Mouse (Mus musculus) embryonic facial prominence, embryonic 13.5 days (tissue): Measurements from ENCODE around the gene Rnf32. TPM values are rescaled to one million over a fixed set of nuclear protein-coding genes. Genes with fewer than 3 reads are reported as not detected.

Experiments used
- ATAC-seq: fragments of 200-750 bp; cut with Nextera tagmentation; 2 replicates; pipeline ENCODE4 v1.8.0; 2017; ENCODE audit warnings: low read depth; ENCODE audit not compliant: insufficient number of reproducible peaks, insufficient read depth, low FRiP score, low TSS enrichment
- H3K27ac ChIP-seq: fragments of 300-500 bp; sonication (generic); 2 replicates; pipeline ENCODE4 v1.5.1; 2015; ENCODE audit warnings: moderate library complexity, mild to moderate bottlenecking, inconsistent platforms
- H3K27me3 ChIP-seq: fragments of 300-500 bp; sonication (generic); 2 replicates; pipeline ENCODE4 v1.6.1; 2015; ENCODE audit warnings: mild to moderate bottlenecking, inconsistent platforms
- H3K36me3 ChIP-seq: fragments of 300-500 bp; sonication (generic); 2 replicates; pipeline ENCODE4 v1.6.1; 2015; ENCODE audit warnings: mild to moderate bottlenecking, inconsistent platforms
- H3K4me1 ChIP-seq: fragments of 300-500 bp; sonication (generic); 2 replicates; pipeline ENCODE4 v1.6.1; 2015; ENCODE audit warnings: inconsistent platforms
- H3K4me2 ChIP-seq: fragments of 300-500 bp; sonication (generic); 2 replicates; pipeline ENCODE4 v1.6.1; 2015; ENCODE audit warnings: moderate library complexity, mild to moderate bottlenecking, inconsistent platforms
- H3K4me3 ChIP-seq: fragments of 300-500 bp; sonication (generic); 2 replicates; pipeline ENCODE4 v1.5.1; 2015; ENCODE audit warnings: mild to moderate bottlenecking, inconsistent platforms
- H3K9ac ChIP-seq: fragments of 300-500 bp; sonication (generic); 2 replicates; pipeline ENCODE4 v1.6.1; 2015; ENCODE audit warnings: mild to moderate bottlenecking, inconsistent platforms
- H3K9me3 ChIP-seq: fragments of 300-500 bp; sonication (generic); 2 replicates; pipeline ENCODE4 v1.6.1; 2016; ENCODE audit warnings: inconsistent platforms
- WGBS: fragments of 180-500 bp; shearing (Covaris S2); methylation state at CpG from one replicate; pipeline ENCODE4 v1.1.7; 2015; ENCODE audit warnings: mixed read lengths; 5-methylcytosine and 5-hydroxymethylcytosine counted together
- polyA plus RNA-seq: library from polyadenylated mRNA; unstranded; fragments of >200 nt; fragmentation: Nextera tagmentation; extraction: Ambion mirVana; gene quantifications from 2 replicates; pipeline ENCODE4 v1.2.1, GENCODE M21; 2015

Rnf32 gene
- polyA plus RNA-seq, 1 experiment from 2014 or later, result 3.9 TPM

DNA sequence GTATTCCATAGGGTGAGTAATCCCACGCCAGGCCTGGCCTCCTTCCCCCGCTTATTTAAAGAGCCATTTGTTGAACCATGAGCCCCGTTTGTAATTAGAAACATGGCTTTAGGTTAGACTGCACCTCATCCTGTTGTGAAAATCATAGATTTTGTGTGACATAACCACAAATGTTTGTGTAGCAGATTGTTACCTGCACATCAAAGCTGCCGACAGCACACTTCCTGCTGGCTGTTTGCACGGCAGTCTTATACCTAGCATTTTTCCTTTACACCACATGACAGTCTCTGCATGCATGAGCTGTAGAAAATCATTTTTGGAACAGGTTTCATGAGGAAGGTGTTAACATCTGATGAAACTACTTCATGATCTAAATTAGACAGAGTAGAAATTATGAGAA lies 9.9 kb downstream of the Rnf32 start:
- H3K36me3 ChIP-seq, result no peaks in the 10 kb centered on the region
- no peak overlapping the region for H3K27ac ChIP-seq
- no peak overlapping the region for H3K4me3 ChIP-seq
- H3K27me3 ChIP-seq, result no peaks in the 10 kb centered on the region
- WGBS, result 62% methylated on average over 5 of the region's 5 CpGs
- no peak for ATAC-seq
- no peak overlapping the region for H3K4me2 ChIP-seq
- H3K4me1 ChIP-seq, result no peaks in the 10 kb centered on the region
- no peak overlapping the region for H3K9ac ChIP-seq
- H3K9me3 ChIP-seq, result no peaks in the 10 kb centered on the region

- 0 out of 2 replicates have a peak, but pooled peaks cover 2% of the 10 kb centered on the region for H3K4me1 ChIP-seq
- no peak overlapping the region for H3K4me2 ChIP-seq
- no peak overlapping the region for H3K4me3 ChIP-seq
- H3K9me3 ChIP-seq, result no peaks in the 10 kb centered on the region
- no peaks in the 10 kb centered on the region for H3K36me3 ChIP-seq
- no peak for ATAC-seq
- no peaks in the 10 kb centered on the region for H3K27me3 ChIP-seq
- H3K9ac ChIP-seq, result no peak overlapping the region
- 70% methylated on average over 4 of the region's 4 CpGs for WGBS
- no peak overlapping the region for H3K27ac ChIP-seq
These were observed 16.3 kb downstream of the Rnf32 start for GRCm38 (mm10) chr5:29211980-29212555.

GRCm38 (mm10) chr5:29217997-29218396 lies 22.2 kb downstream of the Rnf32 start:
- Histone ChIP-seq H3K9me3 (no peaks in the 10 kb centered on the region), H3K4me1 (0 out of 2 replicates have a peak, but pooled peaks cover 2% of the 10 kb centered on the region), H3K4me2 (no peak overlapping the region), H3K27ac (no peak overlapping the region), H3K27me3 (no peaks in the 10 kb centered on the region), H3K9ac (no peak overlapping the region), H3K36me3 (no peaks in the 10 kb centered on the region), H3K4me3 (no peak overlapping the region)
- WGBS, result 87% methylated on average over 3 of the region's 3 CpGs
- ATAC-seq, result no peak

- H3K4me1 ChIP-seq, result no peaks in the 10 kb centered on the region
- no peak overlapping the region for H3K9ac ChIP-seq
- H3K9me3 ChIP-seq, result no peaks in the 10 kb centered on the region
- H3K27ac ChIP-seq, result no peak overlapping the region
- no peak overlapping the region for H3K4me3 ChIP-seq
- no peaks in the 10 kb centered on the region for H3K27me3 ChIP-seq
- no peak overlapping the region for H3K4me2 ChIP-seq
- 89% methylated on average over 7 of the region's 7 CpGs for WGBS
- ATAC-seq, result no peak
- H3K36me3 ChIP-seq, result no peaks in the 10 kb centered on the region
These were observed 28.3 kb downstream of the Rnf32 start for GRCm38 (mm10) chr5:29224089-29224488.

GRCm38 (mm10) chr5:29230481-29230880 lies 34.7 kb downstream of the Rnf32 start:
- ATAC-seq, result no peak
- Histone ChIP-seq H3K27ac (no peak overlapping the region), H3K9me3 (no peaks in the 10 kb centered on the region), H3K4me3 (no peak overlapping the region), H3K4me1 (no peaks in the 10 kb centered on the region), H3K27me3 (no peaks in the 10 kb centered on the region), H3K36me3 (peaks cover 3% of the 10 kb centered on the region; the same call in 1 of the 2 replicates), H3K4me2 (no peak overlapping the region), H3K9ac (no peak overlapping the region)
- 66% methylated on average over 2 of the region's 2 CpGs for WGBS

DNA sequence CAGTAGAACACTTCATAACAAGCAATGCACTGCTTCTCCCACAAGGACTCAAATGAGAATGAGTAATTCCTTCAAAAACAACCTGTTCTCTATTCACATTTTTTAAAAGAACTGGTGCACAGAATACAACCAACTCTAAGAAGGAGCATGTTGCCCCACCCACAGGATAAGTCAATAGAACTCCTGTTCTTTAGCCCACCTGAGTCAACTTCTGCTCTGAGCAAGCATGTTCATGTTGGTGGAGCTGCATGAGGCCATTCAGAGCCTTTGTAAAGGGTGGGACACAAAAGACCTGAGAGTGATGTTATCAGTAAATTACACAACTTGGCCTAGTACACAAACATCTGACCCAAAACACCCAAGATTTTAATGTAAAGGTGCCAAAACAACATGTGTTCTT lies 42.6 kb downstream of the Rnf32 start:
- Histone ChIP-seq H3K36me3 (no peaks in the 10 kb centered on the region), H3K4me3 (no peak overlapping the region), H3K9me3 (no peaks in the 10 kb centered on the region), H3K4me1 (no peaks in the 10 kb centered on the region), H3K4me2 (no peak overlapping the region), H3K27me3 (no peaks in the 10 kb centered on the region), H3K9ac (no peak overlapping the region), H3K27ac (no peak overlapping the region)
- ATAC-seq, result no peak

- Histone ChIP-seq H3K4me3 (no peak overlapping the region), H3K9ac (no peak overlapping the region), H3K9me3 (no peaks in the 10 kb centered on the region), H3K27me3 (no peaks in the 10 kb centered on the region), H3K27ac (no peak overlapping the region), H3K36me3 (no peaks in the 10 kb centered on the region), H3K4me1 (no peaks in the 10 kb centered on the region), H3K4me2 (no peak overlapping the region)
- WGBS, result no CpG with 5 or more reads among the region's 1 CpGs
- no peak for ATAC-seq
These were observed 49.0 kb downstream of the Rnf32 start for GRCm38 (mm10) chr5:29244769-29245168.

DNA sequence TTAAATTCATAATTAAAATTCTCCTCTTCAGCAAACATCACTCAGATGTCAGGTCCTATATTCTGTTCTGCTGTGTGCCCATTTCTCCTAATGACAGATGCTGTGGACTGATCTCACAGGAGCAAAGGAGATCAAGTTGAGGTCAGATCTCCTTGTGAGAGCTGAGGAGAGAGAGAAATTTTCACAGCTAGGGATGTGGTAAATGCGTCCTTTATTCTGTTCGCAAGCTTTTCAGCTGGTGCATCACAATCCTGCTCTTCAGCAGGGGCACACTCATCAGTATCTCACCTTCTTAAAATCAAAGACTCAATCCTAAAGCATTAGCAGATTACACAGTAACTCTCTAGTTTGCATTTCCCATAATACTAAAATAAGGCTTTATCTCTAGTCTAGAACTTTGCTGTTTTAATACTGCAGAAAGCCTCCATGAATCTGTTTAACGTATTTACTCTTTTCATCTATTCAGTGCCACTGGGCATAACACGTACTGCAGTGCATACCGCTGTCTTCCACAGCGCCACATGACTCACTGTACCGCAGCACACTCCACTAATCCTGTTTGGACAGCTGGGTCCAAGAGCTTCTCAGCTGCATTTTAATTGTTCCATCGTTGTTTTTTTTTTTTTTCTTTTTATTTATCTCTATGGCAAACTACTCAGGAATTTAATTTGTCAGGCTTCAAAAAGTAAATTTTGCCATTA lies 55.2 kb downstream of the Rnf32 start:
- Histone ChIP-seq H3K27ac (no peak overlapping the region), H3K36me3 (no peaks in the 10 kb centered on the region), H3K9ac (no peak overlapping the region), H3K4me1 (no peaks in the 10 kb centered on the region), H3K27me3 (no peaks in the 10 kb centered on the region), H3K4me3 (no peak overlapping the region), H3K9me3 (no peaks in the 10 kb centered on the region), H3K4me2 (no peak overlapping the region)
- 65% methylated on average over 8 of the region's 8 CpGs for WGBS
- no peak for ATAC-seq

DNA sequence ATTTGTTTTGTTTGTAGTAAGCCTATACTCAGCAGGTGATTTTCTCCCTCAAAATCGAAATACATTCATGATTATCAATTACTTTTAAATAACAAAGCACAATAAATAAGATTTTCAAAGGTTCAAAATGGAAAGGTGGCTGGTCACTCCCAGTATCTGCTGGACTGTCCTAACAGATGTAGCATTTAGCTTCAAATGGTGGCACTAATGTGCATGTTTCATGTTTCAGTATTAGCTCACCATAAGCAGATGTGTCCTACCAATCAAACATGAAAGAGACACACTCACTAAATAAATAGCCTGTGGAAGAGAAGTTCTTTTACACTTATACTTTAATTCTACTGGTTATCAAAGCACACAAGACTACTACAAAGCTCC lies 55.7 kb downstream of the Rnf32 start:
- WGBS, result 82% methylated on average over 1 of the region's 1 CpGs
- H3K4me2 ChIP-seq, result no peak overlapping the region
- H3K9ac ChIP-seq, result no peak overlapping the region
- no peaks in the 10 kb centered on the region for H3K9me3 ChIP-seq
- no peak for ATAC-seq
- H3K4me1 ChIP-seq, result no peaks in the 10 kb centered on the region
- H3K36me3 ChIP-seq, result no peaks in the 10 kb centered on the region
- H3K27me3 ChIP-seq, result no peaks in the 10 kb centered on the region
- no peak overlapping the region for H3K27ac ChIP-seq
- H3K4me3 ChIP-seq, result no peak overlapping the region

- no peak overlapping the region for H3K4me3 ChIP-seq
- no peak overlapping the region for H3K9ac ChIP-seq
- no peak overlapping the region for H3K4me2 ChIP-seq
- no peaks in the 10 kb centered on the region for H3K9me3 ChIP-seq
- H3K36me3 ChIP-seq, result no peaks in the 10 kb centered on the region
- no peak for ATAC-seq
- H3K27ac ChIP-seq, result no peak overlapping the region
- H3K27me3 ChIP-seq, result no peaks in the 10 kb centered on the region
- 54% methylated on average over 2 of the region's 2 CpGs for WGBS
- no peaks in the 10 kb centered on the region for H3K4me1 ChIP-seq
These were observed 58.1 kb downstream of the Rnf32 start for GRCm38 (mm10) chr5:29253876-29254275.

GRCm38 (mm10) chr5:29270879-29271278 lies 75.1 kb downstream of the Rnf32 start:
- 59% methylated on average over 4 of the region's 4 CpGs for WGBS
- H3K36me3 ChIP-seq, result no peaks in the 10 kb centered on the region
- H3K4me1 ChIP-seq, result no peaks in the 10 kb centered on the region
- no peak overlapping the region for H3K4me3 ChIP-seq
- no peaks in the 10 kb centered on the region for H3K9me3 ChIP-seq
- no peak overlapping the region for H3K4me2 ChIP-seq
- no peak overlapping the region for H3K27ac ChIP-seq
- ATAC-seq, result no peak
- no peak overlapping the region for H3K9ac ChIP-seq
- no peaks in the 10 kb centered on the region for H3K27me3 ChIP-seq

GRCm38 (mm10) chr5:29273426-29273825 lies 77.6 kb downstream of the Rnf32 start:
- Histone ChIP-seq H3K27ac (no peak overlapping the region), H3K4me3 (no peak overlapping the region), H3K9ac (no peak overlapping the region), H3K4me2 (no peak overlapping the region), H3K27me3 (no peaks in the 10 kb centered on the region), H3K4me1 (no peaks in the 10 kb centered on the region), H3K9me3 (no peaks in the 10 kb centered on the region), H3K36me3 (no peaks in the 10 kb centered on the region)
- WGBS, result 74% methylated on average over 2 of the region's 2 CpGs
- ATAC-seq, result no peak
